Mouse (Mus musculus) hindbrain, postnatal 0 days (tissue): ENCODE measurements around the gene Zcchc2. TPM values are rescaled to one million over a fixed set of nuclear protein-coding genes. Genes with fewer than 3 reads are reported as not detected.

ENCODE experiments used
- ATAC-seq: fragments of 200-750 bp; cut with Nextera tagmentation; 2 replicates; pipeline ENCODE4 v1.8.0; 2017; ENCODE audit warnings: mild to moderate bottlenecking, moderate TSS enrichment, moderate library complexity
- DNase-seq: peaks from one replicate; pipeline ENCODE4 v3.0.0-alpha.2; 2015; ENCODE audit warnings: low spot score
- H3K27ac ChIP-seq: fragments of 300-500 bp; sonication (generic); 2 replicates; pipeline ENCODE4 v1.5.1; 2014; ENCODE audit warnings: mild to moderate bottlenecking
- H3K27me3 ChIP-seq: fragments of 300-500 bp; sonication (generic); 2 replicates; pipeline ENCODE4 v1.6.1; 2014; ENCODE audit warnings: low read length, mixed read lengths; ENCODE audit not compliant: insufficient read depth
- H3K36me3 ChIP-seq: fragments of 300-500 bp; sonication (generic); 2 replicates; pipeline ENCODE4 v1.6.1; 2014; ENCODE audit warnings: low read length, mixed read lengths; ENCODE audit not compliant: insufficient read depth
- H3K4me1 ChIP-seq: fragments of 300-500 bp; sonication (generic); 2 replicates; pipeline ENCODE4 v1.6.1; 2014; ENCODE audit warnings: antibody characterized with exemption, low read length, mixed read lengths; ENCODE audit not compliant: insufficient read depth
- H3K4me2 ChIP-seq: fragments of 300-500 bp; sonication (generic); 2 replicates; pipeline ENCODE4 v1.6.1; 2014; ENCODE audit warnings: low read depth, mild to moderate bottlenecking, low read length, moderate library complexity, mixed read lengths
- H3K4me3 ChIP-seq: fragments of 300-500 bp; sonication (generic); 2 replicates; pipeline ENCODE4 v1.5.1; 2014; ENCODE audit warnings: low read length
- H3K9ac ChIP-seq: fragments of 300-500 bp; sonication (generic); replicated peaks from 2 replicates; pipeline ENCODE4 v1.6.1; 2014; ENCODE audit warnings: mild to moderate bottlenecking, low read length, moderate library complexity, mixed read lengths
- H3K9me3 ChIP-seq: fragments of 300-500 bp; sonication (generic); 2 replicates; pipeline ENCODE4 v1.6.1; 2016; ENCODE audit warnings: low read length, mixed read lengths
- CTCF ChIP-seq: IDR thresholded peaks from 2 replicates; pipeline ENCODE4 v1.5.1; 2016; ENCODE audit warnings: antibody characterized with exemption, control low read depth, low read depth
- WGBS: fragments of 180-500 bp; shearing (Covaris S2); extraction: QIAGEN DNeasy Blood & Tissue Kit; methylation state at CpG from one replicate; pipeline ENCODE4 v1.1.7; 2014; 5-methylcytosine and 5-hydroxymethylcytosine counted together
- polyA plus RNA-seq: library from polyadenylated mRNA; unstranded; fragments of >200 nt; fragmentation: Nextera tagmentation; extraction: Ambion mirVana; gene quantifications from 2 replicates; pipeline ENCODE4 v1.2.1, GENCODE M21; 2015
- total RNA-seq: library from RNA; depleted of rRNA; stranded (reverse); fragments of >200 nt; gene quantifications from 2 replicates; pipeline ENCODE4 v1.2.3, GENCODE M21; 2014

The Zcchc2 gene
- total and polyA plus RNA-seq, 2 experiments from 2014 or later = 2.3 to 14.3 TPM

- no peaks in the 10 kb centered on the region for H3K36me3 ChIP-seq
- peaks cover 10% of the 10 kb centered on the region for H3K4me1 ChIP-seq
- H3K27me3 ChIP-seq = no peaks in the 10 kb centered on the region
- no peak overlapping the region for H3K4me2 ChIP-seq
- H3K9ac ChIP-seq = no peak overlapping the region
- H3K4me3 ChIP-seq = no peak overlapping the region
- H3K27ac ChIP-seq = no peak overlapping the region
- DNase-seq = no peak
- TF ChIP-seq CTCF = no peak
- 75% methylated on average over 2 of the region's 2 CpGs for WGBS
- ATAC-seq = no peak
- H3K9me3 ChIP-seq = no peaks in the 10 kb centered on the region
These were observed 5.8 kb downstream of the Zcchc2 start for GRCm38 (mm10) chr1:105995966-105996365.

GRCm38 (mm10) chr1:105997282-105997681 lies 7.1 kb downstream of the Zcchc2 start:
- ATAC-seq (no peak), DNase-seq (no peak)
- WGBS = 39% methylated on average over 3 of the region's 3 CpGs
- Histone ChIP-seq H3K27ac (no peak overlapping the region), H3K9ac (no peak overlapping the region), H3K9me3 (no peaks in the 10 kb centered on the region), H3K4me1 (peaks cover 10% of the 10 kb centered on the region; the same call in 1 of the 2 replicates), H3K27me3 (no peaks in the 10 kb centered on the region), H3K4me3 (no peak overlapping the region), H3K36me3 (no peaks in the 10 kb centered on the region), H3K4me2 (no peak overlapping the region; the same call in 1 of the 2 replicates)
- no peak for TF ChIP-seq CTCF

GRCm38 (mm10) chr1:105999802-106000201 lies 9.6 kb downstream of the Zcchc2 start:
- H3K27me3 ChIP-seq = no peaks in the 10 kb centered on the region
- no peaks in the 10 kb centered on the region for H3K9me3 ChIP-seq
- no peak for ATAC-seq
- H3K4me3 ChIP-seq = no peak overlapping the region
- H3K27ac ChIP-seq = no peak overlapping the region
- no peak overlapping the region for H3K4me2 ChIP-seq
- H3K4me1 ChIP-seq = no peaks in the 10 kb centered on the region
- TF ChIP-seq CTCF = no peak
- H3K36me3 ChIP-seq = peaks cover 14% of the 10 kb centered on the region
- H3K9ac ChIP-seq = no peak overlapping the region
- DNase-seq = no peak
- WGBS = 91% methylated on average over 2 of the region's 2 CpGs

GRCm38 (mm10) chr1:106007581-106007980 lies 17.4 kb downstream of the Zcchc2 start:
- H3K4me3 ChIP-seq = no peak overlapping the region
- TF ChIP-seq CTCF = no peak
- no peak overlapping the region for H3K4me2 ChIP-seq
- H3K4me1 ChIP-seq = no peaks in the 10 kb centered on the region
- no peak overlapping the region for H3K9ac ChIP-seq
- H3K27ac ChIP-seq = no peak overlapping the region
- no peak for DNase-seq
- no peaks in the 10 kb centered on the region for H3K9me3 ChIP-seq
- ATAC-seq = no peak
- peaks cover 64% of the 10 kb centered on the region for H3K36me3 ChIP-seq
- no peaks in the 10 kb centered on the region for H3K27me3 ChIP-seq
- WGBS = 89% methylated on average over 1 of the region's 1 CpGs

- 94% methylated on average over 7 of the region's 7 CpGs for WGBS
- Histone ChIP-seq H3K9ac (no peak overlapping the region), H3K4me2 (no peak overlapping the region), H3K27me3 (no peaks in the 10 kb centered on the region), H3K4me3 (no peak overlapping the region), H3K9me3 (no peaks in the 10 kb centered on the region), H3K36me3 (peaks cover 42% of the 10 kb centered on the region; the same call in 1 of the 2 replicates), H3K4me1 (no peaks in the 10 kb centered on the region), H3K27ac (no peak overlapping the region)
- ATAC-seq (no peak), DNase-seq (no peak)
- TF ChIP-seq CTCF = no peak
These were observed 20.9 kb downstream of the Zcchc2 start for GRCm38 (mm10) chr1:106011097-106011496.

- DNase-seq (no peak), ATAC-seq (peak; percentile 45; the same call in 1 of the 2 replicates)
- WGBS = 79% methylated on average over 2 of the region's 2 CpGs
- no peaks in the 10 kb centered on the region for H3K4me1 ChIP-seq
- TF ChIP-seq CTCF = no peak
- H3K4me2 ChIP-seq = no peak overlapping the region
- H3K27me3 ChIP-seq = no peaks in the 10 kb centered on the region
- H3K4me3 ChIP-seq = no peak overlapping the region
- no peak overlapping the region for H3K27ac ChIP-seq
- no peaks in the 10 kb centered on the region for H3K9me3 ChIP-seq
- no peak overlapping the region for H3K9ac ChIP-seq
- peaks cover 36% of the 10 kb centered on the region; the same call in 1 of the 2 replicates for H3K36me3 ChIP-seq
These were observed 23.6 kb downstream of the Zcchc2 start for GRCm38 (mm10) chr1:106013759-106014158.

GRCm38 (mm10) chr1:106016262-106016661 lies 26.1 kb downstream of the Zcchc2 start:
- TF ChIP-seq CTCF = no peak
- Histone ChIP-seq H3K4me2 (no peak overlapping the region), H3K9me3 (no peaks in the 10 kb centered on the region), H3K27me3 (no peaks in the 10 kb centered on the region), H3K4me3 (no peak overlapping the region), H3K4me1 (no peaks in the 10 kb centered on the region), H3K36me3 (peaks cover 46% of the 10 kb centered on the region; the same call in 1 of the 2 replicates), H3K9ac (no peak overlapping the region), H3K27ac (no peak overlapping the region)
- ATAC-seq (no peak), DNase-seq (no peak)
- WGBS = 80% methylated on average over 6 of the region's 6 CpGs
